Mouse (Mus musculus): ENCODE results near the gene Sap25.

DNA sequence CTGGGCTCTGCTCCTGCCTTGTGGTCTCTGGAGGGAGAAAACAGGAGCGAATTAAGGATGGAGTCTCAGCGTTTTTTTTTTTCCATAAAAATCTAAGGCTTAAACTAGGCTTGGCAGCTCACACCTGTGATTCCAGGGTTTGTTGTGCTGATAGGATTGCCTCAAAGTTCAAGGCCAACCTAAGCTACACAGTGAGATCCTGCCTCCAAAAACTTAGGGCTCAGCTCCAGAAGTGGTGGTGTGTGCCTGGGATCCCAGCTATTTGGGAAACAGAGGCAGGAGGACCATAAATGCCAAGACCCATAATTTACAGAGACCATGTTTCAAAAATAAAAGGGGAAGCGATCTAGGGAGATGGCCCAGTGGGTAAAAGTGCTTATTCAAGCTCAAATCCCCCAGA lies 31.8 kb upstream of the Sap25 start:
- no peak for TF ChIP-seq CTCF (conservative IDR thresholded peaks at IDR 0.05; ENCODE audit: insufficient read depth, insufficient read length, low read depth, low read length)
- TF ChIP-seq POLR2A (IDR thresholded peaks at IDR 0.05; ENCODE audit: low read depth, low read length) = no peak

All from kidney, adult 2 months (tissue).